Mouse (Mus musculus): ENCODE data around the gene Snx11.
"Not testable (repeated sequence)": the region's sequence is repeated elsewhere in the genome, so short reads cannot be mapped to it uniquely, and the experiment has no call there.

Gene Snx11

GRCm38 (mm10) chr11:96795491-96795890, 18.1 kb upstream of the Snx11 start:
- no peak for DNase-seq

- DNase-seq: no peak
These were observed 13.3 kb upstream of the Snx11 start for GRCm38 (mm10) chr11:96790681-96791080.

- DNase-seq: no peak
These were observed 12.6 kb upstream of the Snx11 start for GRCm38 (mm10) chr11:96789990-96790389.

GRCm38 (mm10) chr11:96788871-96789795, 11.8 kb upstream of the Snx11 start, which contains the start of gene Cbx1:
Cbx1 (plus strand) TSS chr11:96789127.
- peak; percentile 93 for DNase-seq

- DNase-seq: no peak
These were observed 9.5 kb upstream of the Snx11 start for GRCm38 (mm10) chr11:96786731-96787450.

GRCm38 (mm10) chr11:96784847-96785246, 7.5 kb upstream of the Snx11 start:
- DNase-seq: peak; percentile 37

- no peak for DNase-seq
These were observed 4.1 kb upstream of the Snx11 start for GRCm38 (mm10) chr11:96781425-96781824.

- no peak for DNase-seq
These were observed 2.9 kb upstream of the Snx11 start for GRCm38 (mm10) chr11:96780306-96780705.

- not testable (repeated sequence) for DNase-seq
These were observed 785 bp upstream of the Snx11 start for GRCm38 (mm10) chr11:96778061-96778627.

GRCm38 (mm10) chr11:96776068-96776467, 1.3 kb downstream of the Snx11 start:
- DNase-seq: no peak

GRCm38 (mm10) chr11:96775665-96776064, 1.7 kb downstream of the Snx11 start:
- no peak for DNase-seq

- DNase-seq: no peak
These were observed 2.3 kb downstream of the Snx11 start for GRCm38 (mm10) chr11:96775063-96775462.

GRCm38 (mm10) chr11:96774536-96774935, 2.8 kb downstream of the Snx11 start:
- no peak for DNase-seq

GRCm38 (mm10) chr11:96772413-96772812, 4.9 kb downstream of the Snx11 start:
- DNase-seq: no peak

GRCm38 (mm10) chr11:96771274-96771975, 5.9 kb downstream of the Snx11 start:
- DNase-seq: no peak

GRCm38 (mm10) chr11:96768240-96768639, 9.1 kb downstream of the Snx11 start:
- no peak for DNase-seq

GRCm38 (mm10) chr11:96767096-96767495, 10.3 kb downstream of the Snx11 start:
- DNase-seq: peak; percentile 24

- peak; percentile 64 for DNase-seq
These were observed 10.8 kb downstream of the Snx11 start for GRCm38 (mm10) chr11:96766555-96766954.

GRCm38 (mm10) chr11:96765645-96766044, 11.7 kb downstream of the Snx11 start:
- no peak for DNase-seq

GRCm38 (mm10) chr11:96764511-96765350, 12.6 kb downstream of the Snx11 start:
- DNase-seq: no peak

GRCm38 (mm10) chr11:96762742-96763470, 14.5 kb downstream of the Snx11 start:
- no peak for DNase-seq

Measured in right cerebral cortex, adult 18-20 months (tissue).